Mouse (Mus musculus) forebrain, embryonic 14.5 days (tissue): ENCODE data around the gene Sgcd. TPM values are rescaled to one million over a fixed set of nuclear protein-coding genes. Genes with fewer than 3 reads are reported as not detected.

Experiments
- ATAC-seq: fragments of 200-750 bp; cut with Nextera tagmentation; 2 replicates; pipeline ENCODE4 v1.8.0; 2017; ENCODE audit warnings: mild to moderate bottlenecking, moderate library complexity
- DNase-seq: peaks from one replicate; pipeline ENCODE4 v3.0.0-alpha.2; 2015; ENCODE audit warnings: low spot score
- H3K27ac ChIP-seq: fragments of 300-500 bp; sonication (generic); 2 replicates; pipeline ENCODE4 v1.5.1; 2014; ENCODE audit warnings: low read depth, mild to moderate bottlenecking, control low read depth, low read length, moderate library complexity
- H3K27me3 ChIP-seq: fragments of 300-500 bp; sonication (generic); replicated peaks from 2 replicates; pipeline ENCODE4 v1.6.1; 2014; ENCODE audit warnings: low read length, control low read depth, mixed read lengths; ENCODE audit not compliant: control insufficient read depth, insufficient read depth
- H3K36me3 ChIP-seq: fragments of 300-500 bp; sonication (generic); 2 replicates; pipeline ENCODE4 v1.6.1; 2014; ENCODE audit warnings: low read length, control low read depth; ENCODE audit not compliant: control insufficient read depth, insufficient read depth
- H3K4me1 ChIP-seq: fragments of 300-500 bp; sonication (generic); 2 replicates; pipeline ENCODE4 v1.6.1; 2014; ENCODE audit warnings: antibody characterized with exemption, low read length, control low read depth; ENCODE audit not compliant: control insufficient read depth, insufficient read depth
- H3K4me2 ChIP-seq: fragments of 300-500 bp; sonication (generic); 2 replicates; pipeline ENCODE4 v1.6.1; 2014; ENCODE audit warnings: mild to moderate bottlenecking, control low read depth, low read length
- H3K4me3 ChIP-seq: fragments of 300-500 bp; sonication (generic); 2 replicates; pipeline ENCODE4 v1.5.1; 2014; ENCODE audit warnings: low read depth, low read length, control low read depth
- H3K9ac ChIP-seq: fragments of 300-500 bp; sonication (generic); 2 replicates; pipeline ENCODE4 v1.6.1; 2014; ENCODE audit warnings: mild to moderate bottlenecking, low read length, control low read depth, moderate library complexity
- H3K9me3 ChIP-seq: fragments of 300-500 bp; sonication (generic); replicated peaks from 2 replicates; pipeline ENCODE4 v1.6.1; 2016; ENCODE audit warnings: low read length, control low read depth, mixed read lengths; ENCODE audit not compliant: control insufficient read depth
- WGBS: fragments of 180-500 bp; shearing (Covaris S2); extraction: QIAGEN DNeasy Blood & Tissue Kit; methylation state at CpG from one replicate; pipeline ENCODE4 v1.1.7; 2014; 5-methylcytosine and 5-hydroxymethylcytosine counted together
- polyA plus RNA-seq: library from polyadenylated mRNA; unstranded; fragments of >200 nt; fragmentation: Nextera tagmentation; extraction: Ambion mirVana; gene quantifications from 2 replicates; pipeline ENCODE4 v1.2.1, GENCODE M21; 2014

Gene Sgcd
- polyA plus RNA-seq, 1 experiment from 2014 or later = 0.91 TPM

- H3K36me3 ChIP-seq = no peaks in the 10 kb centered on the region
- H3K4me1 ChIP-seq = no peaks in the 10 kb centered on the region
- ATAC-seq (no peak), DNase-seq (peak; percentile 11)
- no peak overlapping the region for H3K4me3 ChIP-seq
- WGBS = 64% methylated on average over 2 of the region's 2 CpGs
- H3K9me3 ChIP-seq = no peaks in the 10 kb centered on the region
- no peaks in the 10 kb centered on the region for H3K27me3 ChIP-seq
- no peak overlapping the region for H3K27ac ChIP-seq
- H3K4me2 ChIP-seq = no peak overlapping the region
- H3K9ac ChIP-seq = no peak overlapping the region
Measured at GRCm38 (mm10) chr11:47050390-47050789, 938.4 kb downstream of the Sgcd start.

GRCm38 (mm10) chr11:47049756-47050155, 939.0 kb downstream of the Sgcd start:
- Histone ChIP-seq H3K27me3 (no peaks in the 10 kb centered on the region), H3K4me2 (no peak overlapping the region), H3K27ac (no peak overlapping the region), H3K9me3 (no peaks in the 10 kb centered on the region), H3K4me1 (no peaks in the 10 kb centered on the region), H3K36me3 (no peaks in the 10 kb centered on the region), H3K4me3 (no peak overlapping the region), H3K9ac (no peak overlapping the region)
- DNase-seq = no peak
- no peak for ATAC-seq
- 88% methylated on average over 4 of the region's 4 CpGs for WGBS

GRCm38 (mm10) chr11:47032318-47032717, 956.5 kb downstream of the Sgcd start:
- no peak overlapping the region for H3K4me3 ChIP-seq
- no peaks in the 10 kb centered on the region for H3K4me1 ChIP-seq
- no peaks in the 10 kb centered on the region for H3K27me3 ChIP-seq
- no peak for ATAC-seq
- no peaks in the 10 kb centered on the region for H3K36me3 ChIP-seq
- H3K4me2 ChIP-seq = no peak overlapping the region
- WGBS = 94% methylated on average over 5 of the region's 5 CpGs
- H3K9me3 ChIP-seq = no peaks in the 10 kb centered on the region
- H3K27ac ChIP-seq = no peak overlapping the region
- DNase-seq = no peak
- H3K9ac ChIP-seq = no peak overlapping the region

GRCm38 (mm10) chr11:47020874-47021273, 967.9 kb downstream of the Sgcd start:
- 63% methylated on average over 6 of the region's 6 CpGs for whole genome bisulfite sequencing
- ATAC-seq = no peak
- no peak for DNase-seq
- H3K27ac ChIP-seq = no peak overlapping the region
- no peaks in the 10 kb centered on the region for H3K4me1 ChIP-seq
- no peaks in the 10 kb centered on the region for H3K9me3 ChIP-seq
- no peak overlapping the region for H3K9ac ChIP-seq
- no peaks in the 10 kb centered on the region for H3K27me3 ChIP-seq
- H3K36me3 ChIP-seq = no peaks in the 10 kb centered on the region
- no peak overlapping the region for H3K4me2 ChIP-seq
- H3K4me3 ChIP-seq = no peak overlapping the region

GRCm38 (mm10) chr11:47018139-47018538, 970.6 kb downstream of the Sgcd start:
- Histone ChIP-seq H3K4me1 (no peaks in the 10 kb centered on the region), H3K4me2 (no peak overlapping the region), H3K36me3 (no peaks in the 10 kb centered on the region), H3K27ac (no peak overlapping the region), H3K9me3 (no peaks in the 10 kb centered on the region), H3K9ac (no peak overlapping the region), H3K4me3 (no peak overlapping the region), H3K27me3 (no peaks in the 10 kb centered on the region)
- 4% methylated on average over 2 of the region's 2 CpGs for WGBS
- ATAC-seq (peak; percentile 63), DNase-seq (peak; percentile 70)

GRCm38 (mm10) chr11:47015683-47016082, 973.1 kb downstream of the Sgcd start:
- Histone ChIP-seq H3K9ac (no peak overlapping the region), H3K27ac (no peak overlapping the region), H3K4me2 (no peak overlapping the region), H3K9me3 (no peaks in the 10 kb centered on the region), H3K27me3 (no peaks in the 10 kb centered on the region), H3K4me3 (no peak overlapping the region), H3K36me3 (no peaks in the 10 kb centered on the region), H3K4me1 (no peaks in the 10 kb centered on the region)
- DNase-seq (no peak), ATAC-seq (no peak)
- 48% methylated on average over 2 of the region's 2 CpGs for WGBS

- Histone ChIP-seq H3K4me2 (no peak overlapping the region), H3K27me3 (no peaks in the 10 kb centered on the region), H3K9ac (no peak overlapping the region), H3K27ac (no peak overlapping the region), H3K36me3 (no peaks in the 10 kb centered on the region), H3K9me3 (no peaks in the 10 kb centered on the region), H3K4me3 (no peak overlapping the region), H3K4me1 (no peaks in the 10 kb centered on the region)
- DNase-seq = no peak
- no peak for ATAC-seq
Measured at GRCm38 (mm10) chr11:47014278-47014677, 974.5 kb downstream of the Sgcd start.

- Histone ChIP-seq H3K4me3 (no peak overlapping the region), H3K27me3 (no peaks in the 10 kb centered on the region), H3K4me1 (no peaks in the 10 kb centered on the region), H3K27ac (no peak overlapping the region), H3K36me3 (no peaks in the 10 kb centered on the region), H3K9ac (no peak overlapping the region), H3K9me3 (no peaks in the 10 kb centered on the region), H3K4me2 (no peak overlapping the region)
- peak; percentile 28 for DNase-seq
- no peak for ATAC-seq
Measured at GRCm38 (mm10) chr11:47010166-47010565, 978.6 kb downstream of the Sgcd start.

GRCm38 (mm10) chr11:47005301-47005875, 983.4 kb downstream of the Sgcd start:
- Histone ChIP-seq H3K9me3 (no peaks in the 10 kb centered on the region), H3K4me1 (no peaks in the 10 kb centered on the region), H3K27me3 (no peaks in the 10 kb centered on the region), H3K4me2 (no peak overlapping the region), H3K27ac (no peak overlapping the region), H3K36me3 (no peaks in the 10 kb centered on the region), H3K4me3 (no peak overlapping the region), H3K9ac (no peak overlapping the region)
- whole genome bisulfite sequencing = 58% methylated on average over 1 of the region's 1 CpGs
- DNase-seq = no peak
- no peak for ATAC-seq
